Mouse (Mus musculus): ENCODE measurements around the gene Tecpr2. TPM values are rescaled to one million over a fixed set of nuclear protein-coding genes. Genes with fewer than 3 reads are reported as not detected.

Tecpr2 gene
- total and polyA plus RNA-seq, 3 experiments = 2.8 to 7.5 (median 3.1) TPM

DNA sequence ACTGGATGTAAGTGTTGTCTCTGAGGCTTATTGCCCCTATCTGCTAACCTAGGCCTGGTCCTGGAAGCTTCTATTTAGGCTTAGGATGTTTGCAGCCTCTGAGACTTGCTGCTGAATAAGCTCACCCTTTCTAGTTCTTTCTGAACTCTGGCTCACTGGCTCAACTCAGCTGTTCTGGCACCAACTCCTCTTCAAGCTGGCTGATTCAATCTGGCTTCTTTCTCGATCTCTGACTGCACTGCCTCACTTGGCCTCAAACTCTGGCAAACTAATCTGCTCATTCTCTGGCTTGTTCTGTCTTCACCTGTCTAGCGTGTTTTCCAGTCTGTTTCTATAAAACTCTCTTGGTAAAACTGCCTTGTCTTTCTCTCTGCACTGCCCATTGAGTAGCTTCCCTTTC lies 13.7 kb upstream of the Tecpr2 start:
- Histone ChIP-seq H3K4me2 (ENCODE audit: insufficient read depth, low read depth, poor library complexity, severe bottlenecking) (no peak overlapping the region), H3K9ac (ENCODE audit: insufficient read depth, low read depth) (no peak overlapping the region), H3K79me2 (replicated peaks; ENCODE audit: control insufficient read depth, extremely low read depth, insufficient read depth, poor library complexity, severe bottlenecking) (no peaks in the 10 kb centered on the region), H3K9me3 (replicated peaks; ENCODE audit: low read length) (no peaks in the 10 kb centered on the region), H3K36me3 (replicated peaks in 1 of 2; ENCODE audit: control insufficient read depth in 1 of 2, insufficient read depth in 1 of 2, low read length in 1 of 2) (peaks cover 70 to 93% of the 10 kb centered on the region in 2 experiments), H3K27ac (ENCODE audit: insufficient read depth, low read depth) (no peak overlapping the region), H3K27me3 (replicated peaks) (no peaks in the 10 kb centered on the region), H3K4me1 (ENCODE audit: control insufficient read depth in 1 of 2, insufficient read depth in 2 of 2) (peaks cover 6 to 15% of the 10 kb centered on the region in 2 experiments; a peak in 3 of 4 replicates), H3K4me3 (replicated peaks in 1 of 3; ENCODE audit: low read depth in 2 of 3, low read length in 2 of 3, poor library complexity in 1 of 3) (no peak overlapping the region)
- DNase-seq (ENCODE audit: extremely low read depth) = no peak
- dilution Hi-C loops (cut with MboI; ENCODE audit: extremely low pct_ligation_motif_present, extremely low pct_unique_long_range_greater_than_20kb, low sequenced_read_pairs) = no loop called here
- no peak for TF ChIP-seq USF1 (IDR thresholded peaks at IDR 0.05; ENCODE audit: low read depth, low read length)
- TF ChIP-seq CTCF (conservative IDR thresholded peaks at IDR 0.05 in 1 of 2, IDR thresholded peaks at IDR 0.05 in 1 of 2; ENCODE audit: low read depth in 2 of 2, low read length in 2 of 2) = no peak
- TF ChIP-seq POLR2A (IDR thresholded peaks at IDR 0.05; ENCODE audit: low read depth, low read length) = no peak
- TF ChIP-seq KAT2A (IDR thresholded peaks at IDR 0.05; ENCODE audit: insufficient replicate concordance, low read length) = no peak
- no peak for TF ChIP-seq JUN (IDR thresholded peaks at IDR 0.05; ENCODE audit: insufficient read depth, low read depth, low read length)
- TF ChIP-seq JUND (conservative IDR thresholded peaks at IDR 0.05; ENCODE audit: low read depth, low read length) = no peak
- no peak for TF ChIP-seq E2F4 (IDR thresholded peaks at IDR 0.05; ENCODE audit: insufficient replicate concordance, low read depth, low read length)
- no peak for TF ChIP-seq MAZ (IDR thresholded peaks at IDR 0.05; ENCODE audit: low read depth, low read length)
- no peak for TF ChIP-seq RAD21 (IDR thresholded peaks at IDR 0.05; ENCODE audit: low read depth, low read length)
- no peak for TF ChIP-seq CHD1 (IDR thresholded peaks at IDR 0.05; ENCODE audit: low read depth, low read length)
- TF ChIP-seq UBTF (IDR thresholded peaks at IDR 0.05; ENCODE audit: low read depth, low read length) = no peak
- no peak for TF ChIP-seq POLR2AphosphoS2 (IDR thresholded peaks at IDR 0.05; ENCODE audit: low read depth, low read length)
- TF ChIP-seq ZKSCAN1 (IDR thresholded peaks at IDR 0.05; ENCODE audit: borderline replicate concordance, low read depth, low read length) = no peak
- no peak for TF ChIP-seq ZC3H11A (IDR thresholded peaks at IDR 0.05; ENCODE audit: low read depth, low read length)
- TF ChIP-seq MAX (IDR thresholded peaks at IDR 0.05; ENCODE audit: low read length) = no peak
- in situ Hi-C loops (cut with MboI; ENCODE audit: low pct_ligation_motif_present, low pct_unique_long_range_greater_than_20kb, low sequenced_read_pairs) = no loop called here

DNA sequence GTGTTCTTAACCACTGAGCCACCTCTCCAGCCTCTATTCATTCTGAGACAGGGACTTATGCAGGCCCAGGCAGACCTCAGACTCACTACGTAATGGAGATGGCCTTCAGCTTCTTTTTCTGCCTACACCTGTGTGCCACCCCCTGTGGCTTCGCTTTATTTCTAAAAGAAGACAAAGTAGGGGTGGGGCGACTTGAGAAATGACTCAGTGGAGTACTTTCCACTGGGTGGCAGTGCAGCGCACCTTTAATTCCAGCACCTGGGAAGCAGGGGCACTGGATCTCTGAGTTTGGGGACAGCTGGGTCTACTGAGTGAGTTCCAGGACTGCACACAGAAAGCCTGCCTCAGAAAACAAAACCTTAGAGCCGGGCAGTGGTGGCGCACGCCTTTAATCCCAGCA lies 6.8 kb upstream of the Tecpr2 start:
- DNase-seq (ENCODE audit: extremely low read depth) = peak; percentile 45
- Histone ChIP-seq H3K9me3 (replicated peaks; ENCODE audit: low read length) (peaks cover 5% of the 10 kb centered on the region), H3K36me3 (replicated peaks in 1 of 2; ENCODE audit: control insufficient read depth in 1 of 2, insufficient read depth in 1 of 2, low read length in 1 of 2) (peaks cover 55 to 80% of the 10 kb centered on the region in 2 experiments), H3K4me2 (ENCODE audit: insufficient read depth, low read depth, poor library complexity, severe bottlenecking) (no peak overlapping the region), H3K4me1 (ENCODE audit: control insufficient read depth in 1 of 2, insufficient read depth in 2 of 2) (peaks cover 9 to 34% of the 10 kb centered on the region in 2 experiments; a peak in 3 of 4 replicates), H3K4me3 (replicated peaks in 1 of 3; ENCODE audit: low read depth in 2 of 3, low read length in 2 of 3, poor library complexity in 1 of 3) (no peak overlapping the region), H3K9ac (ENCODE audit: insufficient read depth, low read depth) (no peak overlapping the region), H3K27me3 (replicated peaks) (no peaks in the 10 kb centered on the region), H3K79me2 (replicated peaks; ENCODE audit: control insufficient read depth, extremely low read depth, insufficient read depth, poor library complexity, severe bottlenecking) (peaks cover 11% of the 10 kb centered on the region), H3K27ac (ENCODE audit: insufficient read depth, low read depth) (no peak overlapping the region)
- dilution Hi-C loops (cut with MboI; ENCODE audit: extremely low pct_ligation_motif_present, extremely low pct_unique_long_range_greater_than_20kb, low sequenced_read_pairs) (no loop called here), in situ Hi-C loops (cut with MboI; ENCODE audit: low pct_ligation_motif_present, low pct_unique_long_range_greater_than_20kb, low sequenced_read_pairs) (no loop called here)
- peak in 1 of 2 experiments; percentile 49; a peak in 2 of 4 replicates for TF ChIP-seq CTCF (conservative IDR thresholded peaks at IDR 0.05 in 1 of 2, IDR thresholded peaks at IDR 0.05 in 1 of 2; ENCODE audit: low read depth in 2 of 2, low read length in 2 of 2)
- TF ChIP-seq IRF4 (IDR thresholded peaks at IDR 0.05; ENCODE audit: low read depth, low read length) = peak; percentile 65; the same call in 1 of the 2 replicates
- TF ChIP-seq SMC3 (IDR thresholded peaks at IDR 0.05; ENCODE audit: low read depth, low read length) = peak; percentile 27
- 0 out of 2 replicates have a peak, but pooled peaks have one; percentile 29 for TF ChIP-seq JUND (conservative IDR thresholded peaks at IDR 0.05; ENCODE audit: low read depth, low read length)
- no peak for TF ChIP-seq MYC (IDR thresholded peaks at IDR 0.05; ENCODE audit: low read depth, low read length)
- no peak for TF ChIP-seq TCF12 (IDR thresholded peaks at IDR 0.05; ENCODE audit: low read depth, low read length)

All from CH12.LX (cell line).